ENCODE assay signal across 7 mouse cellular contexts in genomic region chr10:127164631-127165353, GRCm38 (mm10). TPM values are rescaled to one million over a fixed set of nuclear protein-coding genes. Genes with fewer than 3 reads are reported as not detected.
DNase-seq lines count a peak whose midpoint lies in the region; ATAC-seq lines count a peak whose summit lies in the region.

Gene B4galnt1, plus strand, starts transcription at chr10:127165225.

- H3K4me3 ChIP-seq in intestine, embryonic 14.5 days (ENCODE audit: low read depth, low read length) = peak within 1 kb of the TSS; percentile 62

- peaks cover 12% of the 10 kb centered on the region; the same call in 1 of the 2 replicates for H3K4me1 ChIP-seq in intestine, embryonic 14.5 days (replicated peaks; ENCODE audit: control insufficient read depth, insufficient read depth, low read length)

- 2% methylated on average over 51 of the region's 52 CpGs for WGBS in intestine, embryonic 14.5 days

- peaks cover 42% of the 10 kb centered on the region for H3K27me3 ChIP-seq in intestine, embryonic 14.5 days (replicated peaks; ENCODE audit: control insufficient read depth, insufficient read depth, low read length)

- DNase-seq in adrenal gland, adult 18-20 months (ENCODE audit: low spot score in 2 of 2) = peak; percentile 70 to 79
- DNase-seq in gastrocnemius, postnatal 25 days = peak; percentile 66
- DNase-seq in intestine, embryonic 14.5 days (ENCODE audit: low spot score) = peak; percentile 86
- DNase-seq in left cerebral cortex, postnatal 36 days (ENCODE audit: low spot score in 2 of 2) = peak; percentile 79 to 84
- DNase-seq in mesoderm, embryonic 11.5 days (ENCODE audit: low read depth, low spot score) = peak; percentile 91
- DNase-seq in right cerebral cortex, postnatal 14 days = peak; percentile 72

- H3K27ac ChIP-seq in intestine, embryonic 14.5 days (ENCODE audit: low read depth) = peak within 1 kb of the TSS; percentile 70

- H3K9me3 ChIP-seq in intestine, embryonic 14.5 days (ENCODE audit: control insufficient read depth, low read length) = no peaks in the 10 kb centered on the region

- 0 out of 2 replicates have a peak, but pooled peaks cover 4% of the 10 kb centered on the region for H3K36me3 ChIP-seq in intestine, embryonic 14.5 days (ENCODE audit: control insufficient read depth, insufficient read depth, low read length)

- H3K4me2 ChIP-seq in intestine, embryonic 14.5 days (ENCODE audit: low read length) = peak within 1 kb of the TSS; percentile 100

- peak within 1 kb of the TSS; percentile 81 for H3K9ac ChIP-seq in intestine, embryonic 14.5 days (ENCODE audit: low read length)

- intact Hi-C loops in left cerebral cortex, postnatal 36 days (cut with DNase I) = loop anchor here (2.0 to 5.0 kb wide), 2 partner anchors 42 to 87 kb away; partner anchors contain the start of gene Agap2

- ATAC-seq in common myeloid progenitor, adult 5-6 weeks (replicated peaks; ENCODE audit: low read depth, poor library complexity, severe bottlenecking) = peak; percentile 59
- peak; percentile 81 for ATAC-seq in intestine, embryonic 14.5 days (replicated peaks; ENCODE audit: low FRiP score, low TSS enrichment, low read depth)

RNA-seq across cellular contexts. Expression of gene B4galnt1, which starts in this region (rescaled TPM):
- 1 to 10 TPM; 7.8 to 8.6 TPM for total RNA-seq in adrenal gland, adult 18-20 months (2021)
- total RNA-seq in common myeloid progenitor, adult 5-6 weeks (2017) = 56.5 TPM in 2 replicates
- under 1 TPM; 0.78 to 1.00 TPM for total RNA-seq in gastrocnemius, postnatal 25 days (2021)
- polyA plus RNA-seq in intestine, embryonic 14.5 days (2014; fragmentation: Nextera tagmentation; extraction: Ambion mirVana) = 54.3 and 66.0 TPM in 2 replicates
- 100 to 1,000 TPM; 116 to 122 TPM for total RNA-seq in left cerebral cortex, postnatal 36 days (2021)

Comparison
In these comparisons a context has a peak if more than half of its experiments do, and no peak if none do; other contexts are left out.
1. Peak in every context shown above with its lines: DNase-seq, ATAC-seq, H3K4me3 ChIP-seq and H3K27ac ChIP-seq.
2. RNA of gene B4galnt1 (total RNA-seq): 116 to 122 TPM in left cerebral cortex, postnatal 36 days, 56.5 TPM in common myeloid progenitor, adult 5-6 weeks and 7.8 to 8.6 TPM in adrenal gland, adult 18-20 months; 0.78 to 1.00 TPM in gastrocnemius, postnatal 25 days; every median in the first group is over 4 times any median in the second.
3. Peak in DNase-seq in gastrocnemius, postnatal 25 days; RNA of the gene not detected or under 1 TPM.